Mouse (Mus musculus): ENCODE data around the gene Serpina3n. TPM values are rescaled to one million over a fixed set of nuclear protein-coding genes. Genes with fewer than 3 reads are reported as not detected.
"Not testable (repeated sequence)": the region's sequence is repeated elsewhere in the genome, so short reads cannot be mapped to it uniquely, and the experiment has no call there.

The Serpina3n gene
- total RNA-seq (2014; rRNA removed; ENCODE audit: low replicate concordance) (1.7 and 3.5 TPM in 2 replicates), polyA plus RNA-seq (2015; fragmentation: Nextera tagmentation; extraction: Ambion mirVana) (0.37 and 0.54 TPM in 2 replicates)

DNA sequence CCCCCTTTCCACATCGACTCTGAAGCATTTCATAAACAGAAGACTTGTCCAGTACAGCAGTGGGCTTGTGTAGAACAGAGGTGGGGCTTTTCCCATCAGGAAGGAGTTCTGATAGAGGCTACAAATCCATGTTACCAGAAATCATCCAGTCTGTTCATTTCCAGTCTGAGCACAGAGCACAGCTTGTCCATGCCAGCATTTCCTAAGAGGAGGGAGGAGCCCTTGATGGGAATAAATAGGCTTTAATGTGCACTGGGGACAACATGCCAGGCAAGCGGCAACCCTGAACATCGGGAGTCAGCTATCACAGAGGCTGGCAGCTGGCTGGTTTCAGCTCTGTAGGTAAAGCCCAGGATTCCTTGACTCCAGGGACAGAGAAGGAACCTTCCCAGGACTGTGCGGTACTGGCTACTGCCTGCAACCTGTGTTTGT lies at the start of gene Serpina3n:
Gene Serpina3n (plus strand): TSS at position 276 of the 432 bp plus-strand sequence.
- ATAC-seq (ENCODE audit: insufficient read depth, low read depth) (no peak), DNase-seq (ENCODE audit: low spot score) (no peak)
- Histone ChIP-seq H3K9ac (replicated peaks; ENCODE audit: low read depth, low read length) (no peak within 1 kb of the TSS), H3K4me1 (ENCODE audit: control insufficient read depth, insufficient read depth) (no peaks in the 10 kb centered on the region), H3K9me3 (replicated peaks; ENCODE audit: control insufficient read depth, low read length) (no peaks in the 10 kb centered on the region), H3K27ac (ENCODE audit: low read depth) (no peak within 1 kb of the TSS), H3K4me2 (ENCODE audit: low read depth, low read length) (no peak within 1 kb of the TSS), H3K36me3 (replicated peaks; ENCODE audit: control insufficient read depth, insufficient read depth, low read length) (no peaks in the 10 kb centered on the region), H3K27me3 (ENCODE audit: control insufficient read depth, insufficient read depth, low read length) (no peaks in the 10 kb centered on the region; the same call in 1 of the 2 replicates), H3K4me3 (ENCODE audit: low read depth, low read length) (no peak within 1 kb of the TSS)
- no peak for TF ChIP-seq EP300 (IDR thresholded peaks at IDR 0.05; ENCODE audit: low read depth)
- 47% methylated on average over 4 of the region's 4 CpGs for WGBS

DNA sequence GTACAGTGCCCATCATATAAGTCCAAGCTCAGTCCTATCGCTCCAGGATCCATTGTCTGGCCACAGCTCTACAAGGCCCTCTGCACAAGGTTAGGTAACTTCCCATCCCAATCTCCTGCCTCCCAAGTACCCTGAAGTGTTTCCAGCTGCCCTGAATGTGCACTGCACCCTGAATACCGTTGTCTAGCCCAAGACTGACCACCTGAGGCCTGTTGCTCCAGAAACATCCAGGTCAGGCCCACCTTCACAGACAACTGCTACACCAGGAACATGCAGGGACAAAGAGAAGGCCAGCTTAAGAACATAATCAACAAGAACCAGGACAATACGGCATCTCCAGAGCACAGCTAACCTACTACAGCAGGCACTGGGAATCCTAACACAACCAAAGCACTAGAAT lies 36.5 kb upstream of the Serpina3n start:
- ATAC-seq (ENCODE audit: insufficient read depth, low read depth) (no peak), DNase-seq (ENCODE audit: low spot score) (no peak)
- Histone ChIP-seq H3K4me1 (ENCODE audit: control insufficient read depth, insufficient read depth) (no peaks in the 10 kb centered on the region), H3K27ac (ENCODE audit: low read depth) (no peak overlapping the region), H3K9ac (replicated peaks; ENCODE audit: low read depth, low read length) (no peak overlapping the region), H3K9me3 (replicated peaks; ENCODE audit: control insufficient read depth, low read length) (no peaks in the 10 kb centered on the region), H3K4me2 (ENCODE audit: low read depth, low read length) (no peak overlapping the region), H3K36me3 (replicated peaks; ENCODE audit: control insufficient read depth, insufficient read depth, low read length) (no peaks in the 10 kb centered on the region), H3K27me3 (ENCODE audit: control insufficient read depth, insufficient read depth, low read length) (no peaks in the 10 kb centered on the region), H3K4me3 (ENCODE audit: low read depth, low read length) (no peak overlapping the region)
- TF ChIP-seq CTCF (IDR thresholded peaks at IDR 0.05; ENCODE audit: low read depth) (no peak), EP300 (IDR thresholded peaks at IDR 0.05; ENCODE audit: low read depth) (no peak)
- WGBS = 85% methylated on average over 3 of the region's 3 CpGs

DNA sequence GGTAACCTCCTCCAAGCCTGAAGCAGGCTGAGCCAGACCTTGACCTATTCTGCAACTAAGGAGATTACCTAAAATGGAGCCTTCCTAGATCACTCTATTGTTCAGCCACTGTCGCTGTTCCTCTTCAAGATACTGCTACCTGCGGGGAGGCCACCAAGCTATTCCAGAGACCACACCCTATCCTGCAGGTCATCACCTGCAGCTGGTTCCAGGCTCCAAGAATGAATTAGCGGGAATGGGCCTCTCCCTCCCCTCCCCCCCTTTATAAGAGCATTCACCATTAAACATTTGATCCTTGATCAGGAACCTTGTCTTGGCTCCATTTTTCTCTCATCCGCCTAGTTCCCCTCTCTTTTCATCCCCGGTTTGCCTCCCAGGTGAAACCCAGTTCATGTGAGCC lies 29.4 kb upstream of the Serpina3n start:
- H3K9ac ChIP-seq (replicated peaks; ENCODE audit: low read depth, low read length); H3K4me2 ChIP-seq (ENCODE audit: low read depth, low read length); ATAC-seq (ENCODE audit: insufficient read depth, low read depth); H3K4me3 ChIP-seq (ENCODE audit: low read depth, low read length); H3K36me3 ChIP-seq (replicated peaks; ENCODE audit: control insufficient read depth, insufficient read depth, low read length); H3K27me3 ChIP-seq (ENCODE audit: control insufficient read depth, insufficient read depth, low read length); H3K4me1 ChIP-seq (ENCODE audit: control insufficient read depth, insufficient read depth); DNase-seq (ENCODE audit: low spot score); H3K9me3 ChIP-seq (replicated peaks; ENCODE audit: control insufficient read depth, low read length); H3K27ac ChIP-seq (ENCODE audit: low read depth): not testable (repeated sequence)
- 56% methylated on average over 5 of the region's 5 CpGs for WGBS

DNA sequence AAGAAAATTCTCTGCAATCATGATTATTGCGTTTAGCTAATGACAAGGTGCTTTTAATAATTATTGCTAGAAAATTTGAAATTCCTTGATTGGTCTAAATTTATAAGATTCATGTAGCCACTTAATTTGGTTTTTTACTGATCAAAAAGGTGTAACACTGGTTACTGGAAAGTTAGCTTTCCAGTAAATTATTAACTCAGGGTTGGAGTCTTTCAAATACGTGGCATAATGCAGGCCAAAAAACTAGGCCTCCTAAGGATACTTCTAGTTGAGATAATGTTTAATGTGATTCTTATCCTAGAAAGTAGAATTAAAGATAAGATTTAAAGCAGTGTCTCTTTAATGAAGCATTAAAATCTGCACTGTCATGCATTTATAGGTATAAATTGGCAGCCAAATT lies 28.2 kb upstream of the Serpina3n start:
- WGBS = 70% methylated on average over 2 of the region's 2 CpGs
- not testable (repeated sequence) for H3K27me3 ChIP-seq (ENCODE audit: control insufficient read depth, insufficient read depth, low read length); H3K4me2 ChIP-seq (ENCODE audit: low read depth, low read length); ATAC-seq (ENCODE audit: insufficient read depth, low read depth); H3K4me1 ChIP-seq (ENCODE audit: control insufficient read depth, insufficient read depth); H3K27ac ChIP-seq (ENCODE audit: low read depth); H3K36me3 ChIP-seq (replicated peaks; ENCODE audit: control insufficient read depth, insufficient read depth, low read length); H3K9ac ChIP-seq (replicated peaks; ENCODE audit: low read depth, low read length); H3K9me3 ChIP-seq (replicated peaks; ENCODE audit: control insufficient read depth, low read length); H3K4me3 ChIP-seq (ENCODE audit: low read depth, low read length); DNase-seq (ENCODE audit: low spot score)

- not testable (repeated sequence) for H3K4me1 ChIP-seq (ENCODE audit: control insufficient read depth, insufficient read depth); H3K4me2 ChIP-seq (ENCODE audit: low read depth, low read length); H3K36me3 ChIP-seq (replicated peaks; ENCODE audit: control insufficient read depth, insufficient read depth, low read length); H3K27me3 ChIP-seq (ENCODE audit: control insufficient read depth, insufficient read depth, low read length); DNase-seq (ENCODE audit: low spot score); ATAC-seq (ENCODE audit: insufficient read depth, low read depth); H3K9me3 ChIP-seq (replicated peaks; ENCODE audit: control insufficient read depth, low read length); H3K9ac ChIP-seq (replicated peaks; ENCODE audit: low read depth, low read length); H3K4me3 ChIP-seq (ENCODE audit: low read depth, low read length); H3K27ac ChIP-seq (ENCODE audit: low read depth)
- WGBS = 56% methylated on average over 5 of the region's 5 CpGs
Observed at GRCm38 (mm10) chr12:104378815-104379214, 27.7 kb upstream of the Serpina3n start.

DNA sequence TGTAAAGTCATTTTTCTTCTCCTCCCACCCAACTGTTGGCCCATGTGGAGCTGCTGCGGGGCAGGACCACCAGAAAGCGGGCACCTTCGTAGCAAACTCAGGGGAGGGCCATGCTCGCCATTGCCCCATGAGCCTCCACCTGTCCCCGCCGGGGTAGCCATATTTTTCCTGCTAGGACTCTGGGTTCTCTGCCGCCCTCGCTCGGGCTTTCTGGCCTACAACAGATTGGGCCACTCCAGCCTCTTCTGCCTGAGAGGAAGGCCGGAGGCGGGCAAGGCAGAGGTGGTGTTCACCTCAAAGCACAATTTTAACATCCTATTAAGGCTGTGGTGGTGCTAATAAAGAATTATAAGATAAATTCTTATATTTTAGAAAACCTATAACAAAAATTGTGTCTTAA lies 26.7 kb upstream of the Serpina3n start:
- no peak for ATAC-seq (ENCODE audit: insufficient read depth, low read depth)

GRCm38 (mm10) chr12:104381071-104381604 lies 25.4 kb upstream of the Serpina3n start:
- WGBS = 84% methylated on average over 8 of the region's 8 CpGs
- not testable (repeated sequence) for H3K4me2 ChIP-seq (ENCODE audit: low read depth, low read length); H3K9me3 ChIP-seq (replicated peaks; ENCODE audit: control insufficient read depth, low read length); DNase-seq (ENCODE audit: low spot score); ATAC-seq (ENCODE audit: insufficient read depth, low read depth); H3K27ac ChIP-seq (ENCODE audit: low read depth); H3K4me1 ChIP-seq (ENCODE audit: control insufficient read depth, insufficient read depth); H3K27me3 ChIP-seq (ENCODE audit: control insufficient read depth, insufficient read depth, low read length); H3K4me3 ChIP-seq (ENCODE audit: low read depth, low read length); H3K36me3 ChIP-seq (replicated peaks; ENCODE audit: control insufficient read depth, insufficient read depth, low read length); H3K9ac ChIP-seq (replicated peaks; ENCODE audit: low read depth, low read length)

More for the DNA sequence above, 26.7 kb upstream of the Serpina3n start:
- no peaks in the 10 kb centered on the region for H3K4me1 ChIP-seq (ENCODE audit: control insufficient read depth, insufficient read depth)
- no peak for DNase-seq (ENCODE audit: low spot score)
- H3K27me3 ChIP-seq (ENCODE audit: control insufficient read depth, insufficient read depth, low read length) = no peaks in the 10 kb centered on the region
- no peaks in the 10 kb centered on the region for H3K9me3 ChIP-seq (replicated peaks; ENCODE audit: control insufficient read depth, low read length)
- H3K4me2 ChIP-seq (ENCODE audit: low read depth, low read length) = no peak overlapping the region
- H3K36me3 ChIP-seq (replicated peaks; ENCODE audit: control insufficient read depth, insufficient read depth, low read length) = no peaks in the 10 kb centered on the region
- TF ChIP-seq EP300 (IDR thresholded peaks at IDR 0.05; ENCODE audit: low read depth) = no peak
- no peak for TF ChIP-seq CTCF (IDR thresholded peaks at IDR 0.05; ENCODE audit: low read depth)
- no peak overlapping the region for H3K4me3 ChIP-seq (ENCODE audit: low read depth, low read length)
- H3K27ac ChIP-seq (ENCODE audit: low read depth) = no peak overlapping the region
- 86% methylated on average over 11 of the region's 11 CpGs for WGBS
- H3K9ac ChIP-seq (replicated peaks; ENCODE audit: low read depth, low read length) = no peak overlapping the region

GRCm38 (mm10) chr12:104385987-104386386 lies 20.5 kb upstream of the Serpina3n start:
- ATAC-seq (ENCODE audit: insufficient read depth, low read depth); H3K9ac ChIP-seq (replicated peaks; ENCODE audit: low read depth, low read length); H3K9me3 ChIP-seq (replicated peaks; ENCODE audit: control insufficient read depth, low read length); H3K4me1 ChIP-seq (ENCODE audit: control insufficient read depth, insufficient read depth); H3K27me3 ChIP-seq (ENCODE audit: control insufficient read depth, insufficient read depth, low read length); H3K36me3 ChIP-seq (replicated peaks; ENCODE audit: control insufficient read depth, insufficient read depth, low read length); H3K4me2 ChIP-seq (ENCODE audit: low read depth, low read length); H3K27ac ChIP-seq (ENCODE audit: low read depth); H3K4me3 ChIP-seq (ENCODE audit: low read depth, low read length); DNase-seq (ENCODE audit: low spot score): not testable (repeated sequence)
